Mouse (Mus musculus): ENCODE data around the gene Oprd1.

Gene Oprd1

GRCm38 (mm10) chr4:132133381-132133780 lies 10.9 kb downstream of the Oprd1 start:
- no peak for DNase-seq

GRCm38 (mm10) chr4:132132297-132132696 lies 12.0 kb downstream of the Oprd1 start:
- no peak for DNase-seq

GRCm38 (mm10) chr4:132131790-132132189 lies 12.5 kb downstream of the Oprd1 start:
- no peak for DNase-seq

- DNase-seq: no peak
Measured at GRCm38 (mm10) chr4:132131116-132131515, 13.2 kb downstream of the Oprd1 start.

GRCm38 (mm10) chr4:132130645-132131044 lies 13.6 kb downstream of the Oprd1 start:
- no peak for DNase-seq

- no peak for DNase-seq
Measured at GRCm38 (mm10) chr4:132130134-132130533, 14.2 kb downstream of the Oprd1 start.

- no peak for DNase-seq
Measured at GRCm38 (mm10) chr4:132128997-132129636, 15.2 kb downstream of the Oprd1 start.

GRCm38 (mm10) chr4:132127091-132127490 lies 17.2 kb downstream of the Oprd1 start:
- DNase-seq: no peak

- DNase-seq: no peak
Measured at GRCm38 (mm10) chr4:132123166-132123565, 21.1 kb downstream of the Oprd1 start.

GRCm38 (mm10) chr4:132121674-132122073 lies 22.6 kb downstream of the Oprd1 start:
- no peak for DNase-seq

- no peak for DNase-seq
Measured at GRCm38 (mm10) chr4:132119566-132119965, 24.7 kb downstream of the Oprd1 start.

- DNase-seq: no peak
Measured at GRCm38 (mm10) chr4:132116315-132116714, 28.0 kb downstream of the Oprd1 start.

GRCm38 (mm10) chr4:132113411-132114095 lies 30.7 kb downstream of the Oprd1 start:
- no peak for DNase-seq

- no peak for DNase-seq
Measured at GRCm38 (mm10) chr4:132111227-132111626, 33.1 kb downstream of the Oprd1 start.

- DNase-seq: no peak
Measured at GRCm38 (mm10) chr4:132108221-132108620, 36.1 kb downstream of the Oprd1 start.

GRCm38 (mm10) chr4:132101152-132101551 lies 43.1 kb downstream of the Oprd1 start:
- DNase-seq: no peak

GRCm38 (mm10) chr4:132099548-132099947 lies 44.7 kb downstream of the Oprd1 start:
- no peak for DNase-seq

GRCm38 (mm10) chr4:132095043-132095442 lies 49.2 kb downstream of the Oprd1 start:
- no peak for DNase-seq

GRCm38 (mm10) chr4:132093928-132094327 lies 50.4 kb downstream of the Oprd1 start:
- DNase-seq: no peak

- no peak for DNase-seq
Measured at GRCm38 (mm10) chr4:132093136-132093535, 51.1 kb downstream of the Oprd1 start.

GRCm38 (mm10) chr4:132088921-132089320 lies 55.4 kb downstream of the Oprd1 start:
- peak; percentile 58 for DNase-seq

GRCm38 (mm10) chr4:132085114-132085513 lies 59.2 kb downstream of the Oprd1 start:
- no peak for DNase-seq

- no peak for DNase-seq
Measured at GRCm38 (mm10) chr4:132080492-132080983, 63.7 kb downstream of the Oprd1 start.

GRCm38 (mm10) chr4:132079555-132080275 lies 64.6 kb downstream of the Oprd1 start:
- peak; percentile 75 for DNase-seq
